Mouse (Mus musculus) embryonic fibroblast, embryonic 13.5 days (primary cell): ENCODE results near the gene Theg. TPM values are rescaled to one million over a fixed set of nuclear protein-coding genes. Genes with fewer than 3 reads are reported as not detected.

Source experiments
- H3K27ac ChIP-seq: 2 replicates; pipeline ENCODE4 v1.5.1; 2012; ENCODE audit warnings: low read length, control low read depth, inconsistent platforms; ENCODE audit not compliant: insufficient read depth
- H3K4me1 ChIP-seq: 2 replicates; pipeline ENCODE4 v1.6.1; 2011; ENCODE audit warnings: low read length; ENCODE audit not compliant: control insufficient read depth, insufficient read depth
- H3K4me3 ChIP-seq: 2 replicates; pipeline ENCODE4 v1.5.1; 2011; ENCODE audit warnings: mild to moderate bottlenecking, control low read depth, low read length; ENCODE audit not compliant: insufficient read depth
- CTCF ChIP-seq: IDR thresholded peaks from 2 replicates; pipeline ENCODE4 v1.5.1; 2011; ENCODE audit warnings: mild to moderate bottlenecking, control low read depth, low read length, moderate library complexity, borderline replicate concordance; ENCODE audit not compliant: insufficient read depth
- POLR2A ChIP-seq: IDR thresholded peaks from 2 replicates; pipeline ENCODE4 v1.6.1; 2011; ENCODE audit warnings: low read depth, mild to moderate bottlenecking, control low read depth, low read length, moderate library complexity
- polyA plus RNA-seq: library from polyadenylated mRNA; stranded (reverse); fragments of >200 nt; gene quantifications from 2 replicates; pipeline ENCODE4 v1.2.4, GENCODE M21; 2011; ENCODE audit warnings: low read depth; ENCODE audit not compliant: missing spikeins, insufficient read length

Theg gene
- polyA plus RNA-seq, 1 experiment = not detected

- H3K27ac ChIP-seq = no peak overlapping the region
- no peak for TF ChIP-seq CTCF
- TF ChIP-seq POLR2A = no peak
- H3K4me1 ChIP-seq = peaks cover 3% of the 10 kb centered on the region; the same call in 1 of the 2 replicates
- H3K4me3 ChIP-seq = no peak overlapping the region
Observed at GRCm38 (mm10) chr10:79548971-79549723, 38.0 kb downstream of the Theg start.

DNA sequence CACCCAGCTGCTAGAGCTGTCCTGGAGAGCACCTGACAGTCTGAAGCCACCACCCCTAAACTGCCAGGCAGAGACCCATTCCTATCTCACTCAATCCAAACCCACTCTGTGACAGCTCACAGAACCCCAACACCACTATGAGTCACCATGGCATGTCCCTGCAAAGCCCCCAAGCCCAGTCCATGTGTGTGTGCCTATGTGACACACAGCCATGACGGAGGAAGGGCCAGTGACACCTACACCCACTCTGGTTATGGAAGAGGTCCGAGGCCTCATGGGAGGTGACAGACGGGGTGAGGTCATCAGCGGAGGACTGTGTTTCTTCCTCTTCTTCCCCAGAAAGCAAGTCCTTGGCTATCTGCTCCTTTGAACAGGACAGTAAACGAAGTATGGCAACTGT, 38.6 kb downstream of the Theg start:
- no peak overlapping the region for H3K4me3 ChIP-seq
- H3K27ac ChIP-seq = no peak overlapping the region
- peaks cover 3% of the 10 kb centered on the region; the same call in 1 of the 2 replicates for H3K4me1 ChIP-seq
- TF ChIP-seq POLR2A (no peak), CTCF (no peak)

DNA sequence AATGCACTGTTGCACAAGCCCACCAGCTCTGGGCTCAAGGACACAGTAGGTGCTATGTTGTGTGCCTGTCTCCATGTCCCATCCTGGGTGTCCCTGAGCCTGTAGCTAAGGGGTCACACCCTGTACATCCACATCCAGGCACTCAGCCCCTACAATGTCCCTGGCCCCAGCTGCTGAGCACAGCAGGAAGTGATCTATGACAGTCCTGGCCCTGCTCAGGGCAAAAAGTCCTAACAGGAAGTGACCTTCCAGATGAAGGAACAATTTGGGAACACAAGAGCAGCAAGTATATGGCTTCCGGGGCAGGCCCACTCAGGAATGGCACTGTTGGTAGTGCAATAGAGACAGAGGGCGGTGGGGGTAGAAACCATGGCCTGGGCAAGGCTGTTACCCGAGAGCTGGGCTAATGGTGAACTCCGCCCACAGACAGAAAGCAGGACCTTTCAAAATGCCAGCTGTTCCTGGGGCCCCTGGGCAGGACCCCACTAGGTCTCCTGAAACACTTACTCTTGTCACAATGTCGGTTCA, 39.9 kb downstream of the Theg start:
- Histone ChIP-seq H3K4me3 (no peak overlapping the region), H3K27ac (no peak overlapping the region), H3K4me1 (no peaks in the 10 kb centered on the region)
- TF ChIP-seq POLR2A (no peak), CTCF (no peak)

DNA sequence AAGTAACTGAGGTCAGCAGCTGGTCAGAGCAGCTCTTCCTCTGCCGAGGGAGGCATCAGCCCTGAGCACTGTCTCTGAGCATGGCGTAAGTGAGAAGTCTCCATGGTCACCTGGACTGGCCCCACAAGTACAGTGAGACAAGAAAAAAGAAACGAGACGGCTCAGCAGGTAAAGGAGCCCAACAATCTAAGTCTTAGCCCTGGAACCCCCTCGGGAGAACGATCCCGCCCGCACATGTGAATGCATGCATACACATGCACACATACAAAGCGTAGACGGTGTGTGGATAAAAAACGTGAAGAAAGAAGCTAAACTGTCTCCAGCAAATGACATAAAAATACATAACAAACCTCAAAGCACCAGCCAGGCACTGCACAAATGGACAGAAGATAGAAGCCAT, 40.6 kb downstream of the Theg start:
- Histone ChIP-seq H3K4me3 (no peak overlapping the region), H3K27ac (no peak overlapping the region), H3K4me1 (no peaks in the 10 kb centered on the region)
- TF ChIP-seq POLR2A (no peak), CTCF (no peak)

- H3K27ac ChIP-seq = no peak overlapping the region
- H3K4me1 ChIP-seq = no peaks in the 10 kb centered on the region
- no peak for TF ChIP-seq CTCF
- TF ChIP-seq POLR2A = no peak
- H3K4me3 ChIP-seq = no peak overlapping the region
Observed at GRCm38 (mm10) chr10:79545891-79546290, 41.2 kb downstream of the Theg start.

DNA sequence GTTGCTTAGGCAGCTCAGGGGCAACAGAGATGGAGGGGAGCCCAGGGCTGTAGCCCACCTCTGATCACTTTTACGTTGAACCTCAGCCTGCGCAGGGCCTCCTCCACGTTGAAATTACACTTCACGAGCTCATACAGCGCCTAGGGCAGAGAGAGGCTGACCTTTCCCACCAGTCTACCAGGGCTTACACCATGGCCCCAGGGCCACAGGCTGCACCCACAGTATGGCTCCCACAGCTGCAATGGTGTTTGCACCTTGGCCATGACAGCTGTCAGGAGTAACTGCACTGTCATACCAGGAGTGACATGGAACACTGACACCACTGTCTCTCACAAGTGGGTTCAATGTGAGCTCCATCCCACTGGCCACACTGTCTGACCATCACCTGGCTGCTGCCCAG, 42.5 kb downstream of the Theg start:
- TF ChIP-seq CTCF = no peak
- TF ChIP-seq POLR2A = no peak
- no peak overlapping the region for H3K27ac ChIP-seq
- no peaks in the 10 kb centered on the region for H3K4me1 ChIP-seq
- H3K4me3 ChIP-seq = no peak overlapping the region

GRCm38 (mm10) chr10:79543884-79544597, 43.1 kb downstream of the Theg start:
- Histone ChIP-seq H3K4me3 (no peak overlapping the region), H3K4me1 (peaks cover 1% of the 10 kb centered on the region; the same call in 1 of the 2 replicates), H3K27ac (no peak overlapping the region)
- TF ChIP-seq CTCF = no peak
- TF ChIP-seq POLR2A = no peak

- Histone ChIP-seq H3K4me3 (no peak overlapping the region), H3K4me1 (peaks cover 5% of the 10 kb centered on the region; the same call in 1 of the 2 replicates), H3K27ac (no peak overlapping the region)
- TF ChIP-seq CTCF (no peak), POLR2A (no peak)
Observed at GRCm38 (mm10) chr10:79542171-79542570, 45.0 kb downstream of the Theg start.

GRCm38 (mm10) chr10:79541522-79541921, 45.6 kb downstream of the Theg start:
- no peak for TF ChIP-seq CTCF
- TF ChIP-seq POLR2A = no peak
- H3K4me3 ChIP-seq = no peak overlapping the region
- H3K4me1 ChIP-seq = peaks cover 5% of the 10 kb centered on the region; the same call in 1 of the 2 replicates
- no peak overlapping the region for H3K27ac ChIP-seq

GRCm38 (mm10) chr10:79540746-79541145, 46.4 kb downstream of the Theg start:
- TF ChIP-seq CTCF = no peak
- TF ChIP-seq POLR2A = no peak

More at GRCm38 (mm10) chr10:79540746-79541145, 46.4 kb downstream of the Theg start:
- H3K4me3 ChIP-seq = no peak overlapping the region
- H3K4me1 ChIP-seq = peaks cover 5% of the 10 kb centered on the region; the same call in 1 of the 2 replicates
- no peak overlapping the region for H3K27ac ChIP-seq
